Mouse (Mus musculus) kidney, postnatal 4 days (tissue): ENCODE measurements around the gene Glrx3.
"Not testable (repeated sequence)": the region's sequence is repeated elsewhere in the genome, so short reads cannot be mapped to it uniquely, and the experiment has no call there.

ENCODE experiments used
- DNase-seq, 2 experiments: peaks; one replicate each; pipeline ENCODE4 v3.0.0; 2021; ENCODE audit warnings: mixed read lengths in 2 of 2

Glrx3 gene

GRCm38 (mm10) chr7:137437440-137438178 is at the start of gene Glrx3:
Glrx3 (plus strand) TSS chr7:137437614.
- DNase-seq, result peak; percentile 97

- DNase-seq, result no peak
Measured at GRCm38 (mm10) chr7:137387863-137388262, 49.6 kb upstream of the Glrx3 start.

- no peak for DNase-seq
Measured at GRCm38 (mm10) chr7:137395421-137395820, 42.0 kb upstream of the Glrx3 start.

GRCm38 (mm10) chr7:137397361-137397910 is 40.0 kb upstream of the Glrx3 start:
- DNase-seq, result no peak

- DNase-seq, result no peak
Measured at GRCm38 (mm10) chr7:137398973-137399372, 38.4 kb upstream of the Glrx3 start.

GRCm38 (mm10) chr7:137404146-137404545 is 33.3 kb upstream of the Glrx3 start:
- no peak for DNase-seq

- no peak for DNase-seq
Measured at GRCm38 (mm10) chr7:137407428-137408058, 29.9 kb upstream of the Glrx3 start.

- peak; percentile 99 to 100 for DNase-seq
Measured at GRCm38 (mm10) chr7:137410337-137411197, 26.8 kb upstream of the Glrx3 start, which contains the start of gene 9430038I01Rik. 9430038I01Rik (minus strand) TSS chr7:137410762.

- DNase-seq, result peak in 1 of 2 experiments; percentile 9
Measured at GRCm38 (mm10) chr7:137414710-137415109, 22.7 kb upstream of the Glrx3 start.

- DNase-seq, result no peak
Measured at GRCm38 (mm10) chr7:137420550-137420949, 16.9 kb upstream of the Glrx3 start.

- no peak for DNase-seq
Measured at GRCm38 (mm10) chr7:137421236-137421635, 16.2 kb upstream of the Glrx3 start.

GRCm38 (mm10) chr7:137426693-137427092 is 10.7 kb upstream of the Glrx3 start:
- DNase-seq, result no peak

- DNase-seq, result peak in 1 of 2 experiments; percentile 13
Measured at GRCm38 (mm10) chr7:137431769-137432603, 5.4 kb upstream of the Glrx3 start.

- DNase-seq, result no peak
Measured at GRCm38 (mm10) chr7:137436901-137437300, 513 bp upstream of the Glrx3 start.

GRCm38 (mm10) chr7:137438179-137438550 is 751 bp downstream of the Glrx3 start:
- no peak for DNase-seq

GRCm38 (mm10) chr7:137438962-137439361 is 1.5 kb downstream of the Glrx3 start:
- DNase-seq, result not testable (repeated sequence)

GRCm38 (mm10) chr7:137442951-137443350 is 5.5 kb downstream of the Glrx3 start:
- no peak for DNase-seq

- DNase-seq, result no peak
Measured at GRCm38 (mm10) chr7:137445321-137445720, 7.9 kb downstream of the Glrx3 start.

- DNase-seq, result no peak
Measured at GRCm38 (mm10) chr7:137461396-137461795, 24.0 kb downstream of the Glrx3 start.

GRCm38 (mm10) chr7:137468174-137468573 is 30.8 kb downstream of the Glrx3 start:
- DNase-seq, result peak; percentile 69 to 73

GRCm38 (mm10) chr7:137471431-137472120 is 34.2 kb downstream of the Glrx3 start:
- DNase-seq, result no peak
